Mouse (Mus musculus) myocyte (in vitro differentiated cells): ENCODE measurements around the gene Hexim2. TPM values are rescaled to one million over a fixed set of nuclear protein-coding genes. Genes with fewer than 3 reads are reported as not detected.

ENCODE experiments used
- H3K27me3 ChIP-seq: one replicate; pipeline ENCODE4 v1.6.1; 2011; ENCODE audit not compliant: control insufficient read depth, insufficient read depth, insufficient read length
- H3K36me3 ChIP-seq: one replicate; pipeline ENCODE4 v1.6.1; 2011; ENCODE audit not compliant: control insufficient read depth, insufficient read depth
- H3K4me2 ChIP-seq: one replicate; pipeline ENCODE4 v1.6.1; 2011; ENCODE audit warnings: low read depth, control low read depth
- H3K4me3 ChIP-seq: one replicate; pipeline ENCODE4 v1.5.1; 2011; ENCODE audit warnings: mild to moderate bottlenecking, control low read depth, moderate library complexity
- H3K79me2 ChIP-seq: one replicate; pipeline ENCODE4 v1.6.1; 2011; ENCODE audit not compliant: control insufficient read depth, insufficient read depth
- H3ac ChIP-seq: one replicate; pipeline ENCODE4 v1.6.1; 2011; ENCODE audit not compliant: control insufficient read depth, insufficient read length
- CEBPB ChIP-seq: IDR thresholded peaks from 2 replicates; pipeline ENCODE4 v1.6.1; 2011; ENCODE audit warnings: mild to moderate bottlenecking, moderate library complexity; ENCODE audit not compliant: poor library complexity, insufficient read depth, severe bottlenecking
- E2F4 ChIP-seq: IDR thresholded peaks from one replicate; pipeline ENCODE4 v1.6.1; 2011; ENCODE audit warnings: mild to moderate bottlenecking, control low read depth, moderate library complexity; ENCODE audit not compliant: insufficient read depth
- MAX ChIP-seq: IDR thresholded peaks from one replicate; pipeline ENCODE4 v1.6.1; 2011; ENCODE audit warnings: low read depth, mild to moderate bottlenecking, control low read depth
- MYOD1 ChIP-seq, 3 experiments: IDR thresholded peaks; one replicate each; pipeline ENCODE4 v1.6.1; 2011; ENCODE audit warnings: control low read depth in 2 of 3, low read depth in 2 of 3, mild to moderate bottlenecking in 2 of 3, moderate library complexity in 1 of 3; ENCODE audit not compliant: insufficient read length in 2 of 3, control insufficient read depth in 1 of 3
- MYOG ChIP-seq, 3 experiments: IDR thresholded peaks; one replicate each; pipeline ENCODE4 v1.6.1; 2011; ENCODE audit warnings: control low read depth in 2 of 3, low read depth in 2 of 3, mild to moderate bottlenecking in 2 of 3; ENCODE audit not compliant: insufficient read length in 2 of 3, control insufficient read depth in 1 of 3, insufficient read depth in 1 of 3
- POLR2A ChIP-seq: IDR thresholded peaks from one replicate; pipeline ENCODE4 v1.6.1; 2011; ENCODE audit warnings: low read depth, mild to moderate bottlenecking, control low read depth, moderate library complexity; ENCODE audit not compliant: insufficient read length
- POLR2AphosphoS2 ChIP-seq: IDR thresholded peaks from one replicate; pipeline ENCODE4 v1.6.1; 2011; ENCODE audit warnings: low read depth, control low read depth; ENCODE audit not compliant: insufficient read length
- REST ChIP-seq: IDR thresholded peaks from one replicate; pipeline ENCODE4 v1.6.1; 2011; ENCODE audit warnings: mild to moderate bottlenecking, control low read depth, moderate library complexity; ENCODE audit not compliant: insufficient read depth, insufficient read length
- SRF ChIP-seq: IDR thresholded peaks from one replicate; pipeline ENCODE4 v1.6.1; 2011; ENCODE audit warnings: low read depth; ENCODE audit not compliant: control insufficient read depth, insufficient read length
- TCF12 ChIP-seq: IDR thresholded peaks from one replicate; pipeline ENCODE4 v1.6.1; 2011; ENCODE audit warnings: mild to moderate bottlenecking, control low read depth; ENCODE audit not compliant: poor library complexity, insufficient read depth, severe bottlenecking
- TCF3 ChIP-seq: IDR thresholded peaks from one replicate; pipeline ENCODE4 v1.6.1; 2011; ENCODE audit warnings: low read depth, control low read depth; ENCODE audit not compliant: insufficient read length
- USF1 ChIP-seq: IDR thresholded peaks from one replicate; pipeline ENCODE4 v1.6.1; 2011; ENCODE audit warnings: low read depth, mild to moderate bottlenecking, control low read depth, moderate library complexity
- polyA plus RNA-seq: library from polyadenylated mRNA; unstranded; fragments of >200 nt; fragmentation: generic; extraction: Trizol; gene quantifications from one replicate; pipeline ENCODE4 v1.2.1, GENCODE M21; 2012; ENCODE audit warnings: missing spikeins

Gene Hexim2
- polyA plus RNA-seq, 1 experiment: 8.8 TPM

GRCm38 (mm10) chr11:103134221-103134620 is 2.0 kb downstream of the Hexim2 start:
- peak overlapping the region; percentile 86 for H3K4me2 ChIP-seq
- H3ac ChIP-seq: no peak overlapping the region
- H3K36me3 ChIP-seq: peaks cover under 1% of the 10 kb centered on the region
- no peaks in the 10 kb centered on the region for H3K27me3 ChIP-seq
- H3K4me3 ChIP-seq: peak overlapping the region; percentile 81
- TF ChIP-seq SRF: no peak
- TF ChIP-seq POLR2A: no peak
- no peak for TF ChIP-seq MYOG (IDR thresholded peaks at IDR 0.05; ENCODE audit: control insufficient read depth in 1 of 3, insufficient read depth in 1 of 3, insufficient read length in 2 of 3, low read depth in 2 of 3)
- H3K79me2 ChIP-seq: peaks cover 24% of the 10 kb centered on the region

GRCm38 (mm10) chr11:103136039-103136577 is 3.9 kb downstream of the Hexim2 start:
- Histone ChIP-seq H3K27me3 (no peaks in the 10 kb centered on the region), H3K36me3 (peaks cover 5% of the 10 kb centered on the region), H3ac (no peak overlapping the region), H3K79me2 (peaks cover 10% of the 10 kb centered on the region), H3K4me3 (no peak overlapping the region), H3K4me2 (no peak overlapping the region)
- TF ChIP-seq E2F4 (no peak), REST (no peak), USF1 (no peak), MAX (no peak), POLR2A (no peak), MYOG (IDR thresholded peaks at IDR 0.05; ENCODE audit: control insufficient read depth in 1 of 3, insufficient read depth in 1 of 3, insufficient read length in 2 of 3, low read depth in 2 of 3) (no peak), POLR2AphosphoS2 (no peak), SRF (no peak)

- Histone ChIP-seq H3K27me3 (no peaks in the 10 kb centered on the region), H3K36me3 (peaks cover 5% of the 10 kb centered on the region), H3K4me3 (no peak overlapping the region), H3K4me2 (no peak overlapping the region), H3K79me2 (no peaks in the 10 kb centered on the region), H3ac (no peak overlapping the region)
- TF ChIP-seq MYOG (IDR thresholded peaks at IDR 0.05; ENCODE audit: control insufficient read depth in 1 of 3, insufficient read depth in 1 of 3, insufficient read length in 2 of 3, low read depth in 2 of 3) (no peak), USF1 (no peak), TCF12 (no peak), CEBPB (no peak), POLR2A (no peak), MYOD1 (IDR thresholded peaks at IDR 0.05; ENCODE audit: control insufficient read depth in 1 of 3, insufficient read length in 2 of 3, low read depth in 2 of 3) (no peak)
Measured at GRCm38 (mm10) chr11:103139951-103140762, 7.9 kb downstream of the Hexim2 start.

GRCm38 (mm10) chr11:103140763-103141100 is 8.5 kb downstream of the Hexim2 start:
- no peak overlapping the region for H3K4me3 ChIP-seq
- no peak overlapping the region for H3ac ChIP-seq
- H3K27me3 ChIP-seq: no peaks in the 10 kb centered on the region
- H3K36me3 ChIP-seq: peaks cover 5% of the 10 kb centered on the region
- H3K79me2 ChIP-seq: no peaks in the 10 kb centered on the region
- TF ChIP-seq E2F4 (no peak), MYOG (IDR thresholded peaks at IDR 0.05; ENCODE audit: control insufficient read depth in 1 of 3, insufficient read depth in 1 of 3, insufficient read length in 2 of 3, low read depth in 2 of 3) (no peak), SRF (no peak), CEBPB (no peak), REST (no peak), USF1 (no peak), MAX (no peak), POLR2AphosphoS2 (no peak), POLR2A (no peak), MYOD1 (IDR thresholded peaks at IDR 0.05; ENCODE audit: control insufficient read depth in 1 of 3, insufficient read length in 2 of 3, low read depth in 2 of 3) (no peak), TCF12 (no peak), TCF3 (no peak)
- no peak overlapping the region for H3K4me2 ChIP-seq

- Histone ChIP-seq H3K4me3 (no peak overlapping the region), H3K79me2 (no peaks in the 10 kb centered on the region), H3K27me3 (no peaks in the 10 kb centered on the region), H3ac (no peak overlapping the region), H3K36me3 (peaks cover 5% of the 10 kb centered on the region), H3K4me2 (peak overlapping the region; percentile 80)
- TF ChIP-seq POLR2A (no peak), MYOG (IDR thresholded peaks at IDR 0.05; ENCODE audit: control insufficient read depth in 1 of 3, insufficient read depth in 1 of 3, insufficient read length in 2 of 3, low read depth in 2 of 3) (peak in 1 of 3 experiments; percentile 56), USF1 (no peak), TCF3 (no peak), CEBPB (no peak), SRF (no peak), TCF12 (no peak), MYOD1 (IDR thresholded peaks at IDR 0.05; ENCODE audit: control insufficient read depth in 1 of 3, insufficient read length in 2 of 3, low read depth in 2 of 3) (peak in 1 of 3 experiments; percentile 15), E2F4 (no peak), REST (no peak), POLR2AphosphoS2 (no peak), MAX (no peak)
Measured at GRCm38 (mm10) chr11:103141101-103141943, 9.1 kb downstream of the Hexim2 start.
